Mouse (Mus musculus): ENCODE results near the gene 4933405L10Rik. TPM values are rescaled to one million over a fixed set of nuclear protein-coding genes. Genes with fewer than 3 reads are reported as not detected.

4933405L10Rik gene
- polyA plus RNA-seq (2015; fragmentation: Nextera tagmentation; extraction: Ambion mirVana) = not detected in 2 replicates

- H3K4me2 ChIP-seq (ENCODE audit: low read depth, low read length) = peak within 1 kb of the TSS; percentile 99
- H3K4me3 ChIP-seq (ENCODE audit: low read depth, low read length) = peak within 1 kb of the TSS; percentile 76
- DNase-seq (peak; percentile 84), ATAC-seq (peak; percentile 81)
- WGBS (ENCODE audit: insufficient replicate concordance) = 2% methylated on average over 55 of the region's 55 CpGs
- H3K27me3 ChIP-seq (ENCODE audit: insufficient read depth, low read length) = no peaks in the 10 kb centered on the region
- H3K4me1 ChIP-seq (ENCODE audit: insufficient read depth) = peaks cover 10% of the 10 kb centered on the region
- no peak within 1 kb of the TSS for H3K27ac ChIP-seq (ENCODE audit: low read depth)
- H3K36me3 ChIP-seq (replicated peaks; ENCODE audit: insufficient read depth, low read length) = no peaks in the 10 kb centered on the region; the same call in 1 of the 2 replicates
- TF ChIP-seq EP300 (IDR thresholded peaks at IDR 0.05; ENCODE audit: low read depth) = no peak
- no peak for TF ChIP-seq CTCF (IDR thresholded peaks at IDR 0.05; ENCODE audit: low read depth)
- H3K9ac ChIP-seq (replicated peaks) = peak within 1 kb of the TSS; percentile 61
- no peaks in the 10 kb centered on the region for H3K9me3 ChIP-seq (ENCODE audit: low read length)
These were observed at the start of gene 4933405L10Rik, which contains the start of gene Enkd1 for GRCm38 (mm10) chr8:105707498-105708403. Gene 4933405L10Rik, plus strand, starts transcription at chr8:105707655. Gene Enkd1, minus strand, starts transcription at chr8:105708210.

GRCm38 (mm10) chr8:105661167-105661566, 46.3 kb upstream of the 4933405L10Rik start:
- DNase-seq (no peak), ATAC-seq (no peak)
- H3K27ac ChIP-seq (ENCODE audit: low read depth) = no peak overlapping the region
- H3K27me3 ChIP-seq (ENCODE audit: insufficient read depth, low read length) = no peaks in the 10 kb centered on the region
- H3K4me2 ChIP-seq (ENCODE audit: low read depth, low read length) = no peak overlapping the region
- H3K9ac ChIP-seq (replicated peaks) = no peak overlapping the region
- H3K4me1 ChIP-seq (ENCODE audit: insufficient read depth) = no peaks in the 10 kb centered on the region
- TF ChIP-seq CTCF (IDR thresholded peaks at IDR 0.05; ENCODE audit: low read depth) (peak; percentile 63), EP300 (IDR thresholded peaks at IDR 0.05; ENCODE audit: low read depth) (no peak)
- peaks cover 30% of the 10 kb centered on the region for H3K36me3 ChIP-seq (replicated peaks; ENCODE audit: insufficient read depth, low read length)
- H3K4me3 ChIP-seq (ENCODE audit: low read depth, low read length) = no peak overlapping the region
- 70% methylated on average over 3 of the region's 3 CpGs for WGBS (ENCODE audit: insufficient replicate concordance)
- no peaks in the 10 kb centered on the region for H3K9me3 ChIP-seq (ENCODE audit: low read length)

- peaks cover 89% of the 10 kb centered on the region for H3K36me3 ChIP-seq (replicated peaks; ENCODE audit: insufficient read depth, low read length)
- TF ChIP-seq EP300 (IDR thresholded peaks at IDR 0.05; ENCODE audit: low read depth) (no peak), CTCF (IDR thresholded peaks at IDR 0.05; ENCODE audit: low read depth) (peak; percentile 20; the same call in 1 of the 2 replicates)
- H3K4me3 ChIP-seq (ENCODE audit: low read depth, low read length) = no peak overlapping the region
- H3K4me2 ChIP-seq (ENCODE audit: low read depth, low read length) = no peak overlapping the region
- H3K9me3 ChIP-seq (ENCODE audit: low read length) = no peaks in the 10 kb centered on the region
- no peaks in the 10 kb centered on the region for H3K4me1 ChIP-seq (ENCODE audit: insufficient read depth)
- WGBS (ENCODE audit: insufficient replicate concordance) = 84% methylated on average over 1 of the region's 1 CpGs
- no peak for DNase-seq
- H3K27ac ChIP-seq (ENCODE audit: low read depth) = no peak overlapping the region
- no peaks in the 10 kb centered on the region for H3K27me3 ChIP-seq (ENCODE audit: insufficient read depth, low read length)
- no peak for ATAC-seq
- no peak overlapping the region for H3K9ac ChIP-seq (replicated peaks)
These were observed 29.6 kb upstream of the 4933405L10Rik start for GRCm38 (mm10) chr8:105677891-105678290.

GRCm38 (mm10) chr8:105685325-105685724, 22.1 kb upstream of the 4933405L10Rik start:
- Histone ChIP-seq H3K27me3 (ENCODE audit: insufficient read depth, low read length) (no peaks in the 10 kb centered on the region), H3K9ac (replicated peaks) (no peak overlapping the region), H3K4me3 (ENCODE audit: low read depth, low read length) (no peak overlapping the region), H3K36me3 (replicated peaks; ENCODE audit: insufficient read depth, low read length) (peaks cover 39% of the 10 kb centered on the region), H3K4me1 (ENCODE audit: insufficient read depth) (0 out of 2 replicates have a peak, but pooled peaks cover 3% of the 10 kb centered on the region), H3K4me2 (ENCODE audit: low read depth, low read length) (peak overlapping the region; percentile 61), H3K27ac (ENCODE audit: low read depth) (peak overlapping the region; percentile 77), H3K9me3 (ENCODE audit: low read length) (no peaks in the 10 kb centered on the region)
- no peak for DNase-seq
- no peak for TF ChIP-seq EP300 (IDR thresholded peaks at IDR 0.05; ENCODE audit: low read depth)
- no peak for TF ChIP-seq CTCF (IDR thresholded peaks at IDR 0.05; ENCODE audit: low read depth)
- 0 out of 2 replicates have a peak, but pooled peaks have one; percentile 3 for ATAC-seq
- WGBS (ENCODE audit: insufficient replicate concordance) = 70% methylated on average over 7 of the region's 7 CpGs

- peak within 1 kb of the TSS; percentile 61 for H3K4me2 ChIP-seq (ENCODE audit: low read depth, low read length)
- DNase-seq (peak; percentile 81), ATAC-seq (peak; percentile 73)
- H3K27me3 ChIP-seq (ENCODE audit: insufficient read depth, low read length) = no peaks in the 10 kb centered on the region
- no peak within 1 kb of the TSS; the same call in 1 of the 2 replicates for H3K9ac ChIP-seq (replicated peaks)
- H3K4me3 ChIP-seq (ENCODE audit: low read depth, low read length) = peak within 1 kb of the TSS; percentile 19; the same call in 1 of the 2 replicates
- 0 out of 2 replicates have a peak, but pooled peaks cover 3% of the 10 kb centered on the region for H3K4me1 ChIP-seq (ENCODE audit: insufficient read depth)
- no peak for TF ChIP-seq EP300 (IDR thresholded peaks at IDR 0.05; ENCODE audit: low read depth)
- TF ChIP-seq CTCF (IDR thresholded peaks at IDR 0.05; ENCODE audit: low read depth) = peak; percentile 88
- 4% methylated on average over 21 of the region's 26 CpGs for WGBS (ENCODE audit: insufficient replicate concordance)
- no peaks in the 10 kb centered on the region for H3K9me3 ChIP-seq (ENCODE audit: low read length)
- peaks cover 34% of the 10 kb centered on the region for H3K36me3 ChIP-seq (replicated peaks; ENCODE audit: insufficient read depth, low read length)
- peak within 1 kb of the TSS; percentile 77 for H3K27ac ChIP-seq (ENCODE audit: low read depth)
These were observed 21.6 kb upstream of the 4933405L10Rik start, which contains the start of gene Carmil2 for GRCm38 (mm10) chr8:105685796-105686308. Gene Carmil2, plus strand, starts transcription at chr8:105686274.

- 0 out of 2 replicates have a peak, but pooled peaks cover 3% of the 10 kb centered on the region for H3K4me1 ChIP-seq (ENCODE audit: insufficient read depth)
- H3K27me3 ChIP-seq (ENCODE audit: insufficient read depth, low read length) = no peaks in the 10 kb centered on the region
- H3K4me3 ChIP-seq (ENCODE audit: low read depth, low read length) = peak overlapping the region; percentile 19; the same call in 1 of the 2 replicates
- no peak for DNase-seq
- TF ChIP-seq EP300 (IDR thresholded peaks at IDR 0.05; ENCODE audit: low read depth) = no peak
- TF ChIP-seq CTCF (IDR thresholded peaks at IDR 0.05; ENCODE audit: low read depth) = no peak
- peak; percentile 14; the same call in 1 of the 2 replicates for ATAC-seq
- H3K9ac ChIP-seq (replicated peaks) = no peak overlapping the region
- WGBS (ENCODE audit: insufficient replicate concordance) = 57% methylated on average over 6 of the region's 6 CpGs
- peaks cover 27% of the 10 kb centered on the region for H3K36me3 ChIP-seq (replicated peaks; ENCODE audit: insufficient read depth, low read length)
- no peaks in the 10 kb centered on the region for H3K9me3 ChIP-seq (ENCODE audit: low read length)
- H3K4me2 ChIP-seq (ENCODE audit: low read depth, low read length) = peak overlapping the region; percentile 61
- peak overlapping the region; percentile 77 for H3K27ac ChIP-seq (ENCODE audit: low read depth)
These were observed 20.9 kb upstream of the 4933405L10Rik start for GRCm38 (mm10) chr8:105686551-105686950.
